Mouse (Mus musculus) ES-E14 (cell line): ENCODE measurements around the gene B3gnt9.

Experiments
- HCFC1 ChIP-seq: IDR thresholded peaks from 2 replicates; pipeline ENCODE4 v1.6.1; 2012; ENCODE audit warnings: low read length, inconsistent platforms, borderline replicate concordance; ENCODE audit not compliant: insufficient read depth
- ZC3H11A ChIP-seq: IDR thresholded peaks from 2 replicates; pipeline ENCODE4 v1.6.1; 2012; ENCODE audit warnings: low read depth, mild to moderate bottlenecking, inconsistent platforms, low read length, borderline replicate concordance

GRCm38 (mm10) chr8:105252680-105253537 is 2.0 kb downstream of the B3gnt9 start:
- TF ChIP-seq ZC3H11A (no peak), HCFC1 (no peak)
